Mouse (Mus musculus) cerebellum, adult 9-10 months (tissue): ENCODE data around the gene Aaas.
"Not testable (repeated sequence)": the region's sequence is repeated elsewhere in the genome, so short reads cannot be mapped to it uniquely, and the experiment has no call there.

Experiments used
- DNase-seq: peaks from one replicate; pipeline ENCODE4 v3.0.0; 2022

Gene Aaas

GRCm38 (mm10) chr15:102356501-102357325 lies 6.1 kb upstream of the Aaas start:
- DNase-seq: no peak

GRCm38 (mm10) chr15:102355871-102356441 lies 5.4 kb upstream of the Aaas start:
- no peak for DNase-seq

GRCm38 (mm10) chr15:102355134-102355870 lies 4.7 kb upstream of the Aaas start:
- DNase-seq: no peak

GRCm38 (mm10) chr15:102353986-102354385 lies 3.4 kb upstream of the Aaas start:
- no peak for DNase-seq

GRCm38 (mm10) chr15:102352177-102352576 lies 1.6 kb upstream of the Aaas start:
- DNase-seq: no peak

- DNase-seq: no peak
Observed at GRCm38 (mm10) chr15:102350942-102351291, 346 bp upstream of the Aaas start.

- no peak for DNase-seq
Observed at GRCm38 (mm10) chr15:102346444-102346843, 4.1 kb downstream of the Aaas start.

- DNase-seq: no peak
Observed at GRCm38 (mm10) chr15:102344490-102344889, 6.1 kb downstream of the Aaas start.

- no peak for DNase-seq
Observed at GRCm38 (mm10) chr15:102341580-102341979, 9.0 kb downstream of the Aaas start.

- DNase-seq: no peak
Observed at GRCm38 (mm10) chr15:102339612-102340011, 11.0 kb downstream of the Aaas start.

GRCm38 (mm10) chr15:102336946-102337345 lies 13.6 kb downstream of the Aaas start:
- no peak for DNase-seq

GRCm38 (mm10) chr15:102335925-102336324 lies 14.6 kb downstream of the Aaas start:
- DNase-seq: not testable (repeated sequence)

- no peak for DNase-seq
Observed at GRCm38 (mm10) chr15:102335254-102335653, 15.3 kb downstream of the Aaas start.

GRCm38 (mm10) chr15:102331610-102332015 lies 19.0 kb downstream of the Aaas start, which contains the start of gene Myg1:
Gene Myg1, plus strand, starts transcription at chr15:102331709.
- DNase-seq: peak; percentile 80

- DNase-seq: no peak
Observed at GRCm38 (mm10) chr15:102326892-102327291, 23.7 kb downstream of the Aaas start.

- DNase-seq: peak; percentile 85
Observed at GRCm38 (mm10) chr15:102326022-102326576, 24.5 kb downstream of the Aaas start, which contains the start of gene Pfdn5. Gene Pfdn5, plus strand, starts transcription at chr15:102326116.

GRCm38 (mm10) chr15:102324654-102325473 lies 25.7 kb downstream of the Aaas start:
- DNase-seq: peak; percentile 52

- DNase-seq: peak; percentile 67
Observed at GRCm38 (mm10) chr15:102316263-102316662, 34.3 kb downstream of the Aaas start.

GRCm38 (mm10) chr15:102315292-102315691 lies 35.3 kb downstream of the Aaas start:
- DNase-seq: no peak

GRCm38 (mm10) chr15:102311489-102311888 lies 39.1 kb downstream of the Aaas start:
- DNase-seq: no peak

- no peak for DNase-seq
Observed at GRCm38 (mm10) chr15:102310074-102310845, 40.3 kb downstream of the Aaas start.

GRCm38 (mm10) chr15:102308717-102309116 lies 41.9 kb downstream of the Aaas start:
- DNase-seq: no peak
